Mouse (Mus musculus) heart, adult 18-20 months (tissue): ENCODE data around the gene Tomm40. TPM values are rescaled to one million over a fixed set of nuclear protein-coding genes. Genes with fewer than 3 reads are reported as not detected.

ENCODE experiments used
- DNase-seq, 2 experiments: peaks; one replicate each; pipeline ENCODE4 v3.0.0; 2021 to 2022; ENCODE audit warnings: mixed read lengths in 1 of 2
- total RNA-seq, 2 experiments: library from RNA; stranded (reverse); gene quantifications; 2 replicates each; pipeline ENCODE4 v1.2.3; 2021

Gene Tomm40
- total RNA-seq, 2 experiments from 2014 or later, result 98.9 to 110 TPM

- DNase-seq, result no peak
Measured at GRCm38 (mm10) chr7:19746426-19747201, 31.4 kb upstream of the Tomm40 start.

- no peak for DNase-seq
Measured at GRCm38 (mm10) chr7:19745971-19746370, 30.7 kb upstream of the Tomm40 start.

GRCm38 (mm10) chr7:19744590-19745385, 29.6 kb upstream of the Tomm40 start:
- peak; percentile 76 to 89 for DNase-seq

- DNase-seq, result no peak
Measured at GRCm38 (mm10) chr7:19743791-19744190, 28.6 kb upstream of the Tomm40 start.

- DNase-seq, result no peak
Measured at GRCm38 (mm10) chr7:19742468-19742867, 27.2 kb upstream of the Tomm40 start.

- peak in 1 of 2 experiments; percentile 25 for DNase-seq
Measured at GRCm38 (mm10) chr7:19741329-19742031, 26.2 kb upstream of the Tomm40 start.

GRCm38 (mm10) chr7:19740269-19740668, 25.0 kb upstream of the Tomm40 start:
- DNase-seq, result no peak

- DNase-seq, result no peak
Measured at GRCm38 (mm10) chr7:19738771-19739170, 23.5 kb upstream of the Tomm40 start.

GRCm38 (mm10) chr7:19736389-19737057, 21.3 kb upstream of the Tomm40 start:
- no peak for DNase-seq

GRCm38 (mm10) chr7:19734178-19734666, 19.0 kb upstream of the Tomm40 start:
- peak in 1 of 2 experiments; percentile 48 for DNase-seq

GRCm38 (mm10) chr7:19726541-19726940, 11.3 kb upstream of the Tomm40 start:
- no peak for DNase-seq

- DNase-seq, result no peak
Measured at GRCm38 (mm10) chr7:19724167-19724566, 8.9 kb upstream of the Tomm40 start.

GRCm38 (mm10) chr7:19722754-19723195, 7.5 kb upstream of the Tomm40 start:
- DNase-seq, result peak; percentile 71 to 84

GRCm38 (mm10) chr7:19719200-19719599, 4.0 kb upstream of the Tomm40 start:
- DNase-seq, result no peak

- DNase-seq, result no peak
Measured at GRCm38 (mm10) chr7:19718297-19718952, 3.2 kb upstream of the Tomm40 start.

- no peak for DNase-seq
Measured at GRCm38 (mm10) chr7:19717346-19717745, 2.1 kb upstream of the Tomm40 start.

- DNase-seq, result no peak
Measured at GRCm38 (mm10) chr7:19716822-19717221, 1.6 kb upstream of the Tomm40 start.

GRCm38 (mm10) chr7:19716055-19716682, 931 bp upstream of the Tomm40 start:
- DNase-seq, result no peak

- DNase-seq, result no peak
Measured at GRCm38 (mm10) chr7:19714836-19715235, 402 bp downstream of the Tomm40 start.

GRCm38 (mm10) chr7:19713598-19713997, 1.6 kb downstream of the Tomm40 start:
- no peak for DNase-seq

- DNase-seq, result peak; percentile 23 to 61
Measured at GRCm38 (mm10) chr7:19713196-19713595, 2.0 kb downstream of the Tomm40 start.
